Mouse (Mus musculus) neural tube, embryonic 14.5 days (tissue): ENCODE results near the gene Dnajb5. TPM values are rescaled to one million over a fixed set of nuclear protein-coding genes. Genes with fewer than 3 reads are reported as not detected.

ENCODE experiments used
- ATAC-seq: fragments of 200-750 bp; cut with Nextera tagmentation; 2 replicates; pipeline ENCODE4 v1.8.0; 2017; ENCODE audit warnings: low read depth, mild to moderate bottlenecking, moderate TSS enrichment, moderate library complexity
- H3K27ac ChIP-seq: fragments of 300-500 bp; sonication (generic); 2 replicates; pipeline ENCODE4 v1.5.1; 2014; ENCODE audit warnings: low read depth, mild to moderate bottlenecking, control low read depth, low read length, moderate library complexity, mixed read lengths
- H3K27me3 ChIP-seq: fragments of 300-500 bp; sonication (generic); 2 replicates; pipeline ENCODE4 v1.6.1; 2014; ENCODE audit warnings: low read length; ENCODE audit not compliant: control insufficient read depth, insufficient read depth
- H3K36me3 ChIP-seq: fragments of 300-500 bp; sonication (generic); 2 replicates; pipeline ENCODE4 v1.6.1; 2014; ENCODE audit warnings: low read length, mixed read lengths; ENCODE audit not compliant: control insufficient read depth, insufficient read depth
- H3K4me1 ChIP-seq: fragments of 300-500 bp; sonication (generic); 2 replicates; pipeline ENCODE4 v1.6.1; 2014; ENCODE audit warnings: low read length; ENCODE audit not compliant: control insufficient read depth, insufficient read depth
- H3K4me2 ChIP-seq: fragments of 300-500 bp; sonication (generic); 2 replicates; pipeline ENCODE4 v1.6.1; 2014; ENCODE audit warnings: mild to moderate bottlenecking, low read depth, low read length, control low read depth
- H3K4me3 ChIP-seq: fragments of 300-500 bp; sonication (generic); 2 replicates; pipeline ENCODE4 v1.5.1; 2014; ENCODE audit warnings: low read depth, low read length, control low read depth, mixed read lengths
- H3K9ac ChIP-seq: fragments of 300-500 bp; sonication (generic); replicated peaks from 2 replicates; pipeline ENCODE4 v1.6.1; 2014; ENCODE audit warnings: low read depth, mild to moderate bottlenecking, control low read depth, low read length, mixed read lengths
- H3K9me3 ChIP-seq: fragments of 300-500 bp; sonication (generic); 2 replicates; pipeline ENCODE4 v1.6.1; 2016; ENCODE audit warnings: low read length; ENCODE audit not compliant: control insufficient read depth
- WGBS: fragments of 180-500 bp; shearing (Covaris S2); extraction: QIAGEN DNeasy Blood & Tissue Kit; methylation state at CpG from one replicate; pipeline ENCODE4 v1.1.7; 2014; 5-methylcytosine and 5-hydroxymethylcytosine counted together
- polyA plus RNA-seq: library from polyadenylated mRNA; unstranded; fragments of >200 nt; fragmentation: Nextera tagmentation; extraction: Ambion mirVana; gene quantifications from 2 replicates; pipeline ENCODE4 v1.2.1, GENCODE M21; 2014

Gene Dnajb5
- polyA plus RNA-seq, 1 experiment from 2014 or later, result 44.1 TPM

DNA sequence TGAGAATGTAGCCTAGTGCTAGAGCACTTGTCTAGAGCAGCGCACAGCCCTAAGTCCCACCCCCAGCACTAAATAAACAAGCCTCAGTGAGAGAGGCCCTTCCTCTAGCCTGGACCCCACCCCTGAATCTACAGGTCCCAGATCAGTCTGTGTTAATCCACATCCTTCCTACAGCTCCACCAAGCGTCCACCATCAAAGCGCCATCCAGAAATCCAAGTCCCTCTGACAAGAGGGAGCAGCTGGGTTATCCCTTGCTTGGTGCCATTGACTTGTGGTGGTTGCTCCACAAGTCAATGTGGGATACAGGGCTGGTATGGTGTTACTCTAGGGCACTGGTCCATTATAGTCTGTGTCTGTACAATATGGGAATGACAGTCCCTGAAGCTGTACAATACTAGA is 5.6 kb downstream of the Dnajb5 start:
- Histone ChIP-seq H3K4me2 (no peak overlapping the region), H3K27ac (no peak overlapping the region), H3K9ac (no peak overlapping the region), H3K9me3 (no peaks in the 10 kb centered on the region), H3K27me3 (no peaks in the 10 kb centered on the region), H3K4me1 (peaks cover 39% of the 10 kb centered on the region), H3K36me3 (peaks cover 35% of the 10 kb centered on the region), H3K4me3 (no peak overlapping the region)
- 93% methylated on average over 3 of the region's 3 CpGs for WGBS
- ATAC-seq, result no peak

DNA sequence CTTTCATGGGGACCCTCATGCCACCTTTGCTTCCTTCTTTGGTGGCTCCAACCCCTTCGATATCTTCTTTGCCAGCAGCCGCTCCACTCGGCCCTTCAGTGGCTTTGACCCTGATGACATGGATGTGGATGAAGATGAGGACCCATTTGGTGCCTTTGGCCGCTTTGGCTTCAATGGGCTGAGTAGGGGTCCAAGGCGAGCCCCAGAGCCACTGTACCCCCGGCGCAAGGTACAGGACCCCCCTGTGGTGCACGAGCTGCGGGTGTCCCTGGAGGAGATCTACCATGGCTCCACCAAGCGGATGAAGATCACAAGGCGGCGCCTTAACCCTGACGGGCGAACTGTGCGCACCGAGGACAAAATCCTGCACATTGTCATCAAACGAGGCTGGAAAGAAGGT is 7.0 kb downstream of the Dnajb5 start:
- 94% methylated on average over 17 of the region's 17 CpGs for WGBS
- ATAC-seq, result no peak
- Histone ChIP-seq H3K9ac (no peak overlapping the region), H3K4me1 (peaks cover 31% of the 10 kb centered on the region), H3K4me3 (no peak overlapping the region), H3K9me3 (no peaks in the 10 kb centered on the region), H3K36me3 (peaks cover 35% of the 10 kb centered on the region), H3K27me3 (no peaks in the 10 kb centered on the region), H3K4me2 (no peak overlapping the region), H3K27ac (no peak overlapping the region)

DNA sequence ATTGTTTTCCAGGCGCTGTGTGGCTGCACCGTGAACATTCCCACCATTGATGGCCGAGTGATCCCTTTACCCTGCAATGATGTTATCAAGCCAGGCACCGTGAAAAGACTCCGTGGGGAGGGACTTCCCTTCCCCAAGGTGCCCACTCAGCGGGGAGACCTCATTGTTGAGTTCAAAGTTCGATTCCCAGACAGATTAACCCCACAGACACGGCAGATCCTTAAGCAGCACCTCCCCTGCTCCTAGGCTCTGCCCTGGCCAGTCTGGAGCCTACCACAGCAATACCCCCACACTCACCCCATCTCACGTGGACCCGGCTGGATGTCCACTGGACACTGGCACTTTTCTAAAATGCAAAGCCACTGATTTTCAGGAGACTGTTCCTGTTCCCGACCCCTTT is 7.7 kb downstream of the Dnajb5 start:
- no peak for ATAC-seq
- H3K27ac ChIP-seq, result no peak overlapping the region
- H3K4me1 ChIP-seq, result peaks cover 24% of the 10 kb centered on the region
- no peak overlapping the region for H3K4me2 ChIP-seq
- H3K36me3 ChIP-seq, result peaks cover 35% of the 10 kb centered on the region
- no peaks in the 10 kb centered on the region for H3K27me3 ChIP-seq
- H3K9me3 ChIP-seq, result no peaks in the 10 kb centered on the region
- 84% methylated on average over 11 of the region's 11 CpGs for WGBS
- H3K4me3 ChIP-seq, result no peak overlapping the region
- no peak overlapping the region for H3K9ac ChIP-seq

DNA sequence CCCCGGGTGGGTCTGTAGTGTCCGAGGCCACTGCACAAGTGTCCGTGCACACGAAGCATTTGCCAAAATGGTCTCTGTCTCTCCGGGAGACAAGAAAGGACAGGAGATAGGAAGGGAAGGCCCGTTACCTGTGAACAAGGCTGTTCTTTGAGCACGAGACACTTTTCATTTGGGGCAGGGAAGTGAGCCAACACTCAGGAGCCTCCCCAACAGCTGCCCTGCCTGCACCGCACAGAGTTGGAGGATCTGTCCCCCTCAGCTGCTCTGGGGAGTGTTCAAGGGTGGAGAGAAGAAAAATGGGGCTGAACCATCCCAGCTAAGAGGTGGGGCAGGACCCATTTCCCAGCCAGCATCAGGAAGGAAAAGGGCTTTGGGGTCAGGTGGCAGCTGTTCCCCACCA is 8.4 kb downstream of the Dnajb5 start:
- H3K36me3 ChIP-seq, result peaks cover 34% of the 10 kb centered on the region
- no peak overlapping the region for H3K27ac ChIP-seq
- H3K9ac ChIP-seq, result no peak overlapping the region
- no peak for ATAC-seq
- no peaks in the 10 kb centered on the region for H3K9me3 ChIP-seq
- no peak overlapping the region for H3K4me3 ChIP-seq
- H3K27me3 ChIP-seq, result no peaks in the 10 kb centered on the region
- 91% methylated on average over 8 of the region's 8 CpGs for WGBS
- H3K4me2 ChIP-seq, result no peak overlapping the region
- peaks cover 17% of the 10 kb centered on the region for H3K4me1 ChIP-seq

DNA sequence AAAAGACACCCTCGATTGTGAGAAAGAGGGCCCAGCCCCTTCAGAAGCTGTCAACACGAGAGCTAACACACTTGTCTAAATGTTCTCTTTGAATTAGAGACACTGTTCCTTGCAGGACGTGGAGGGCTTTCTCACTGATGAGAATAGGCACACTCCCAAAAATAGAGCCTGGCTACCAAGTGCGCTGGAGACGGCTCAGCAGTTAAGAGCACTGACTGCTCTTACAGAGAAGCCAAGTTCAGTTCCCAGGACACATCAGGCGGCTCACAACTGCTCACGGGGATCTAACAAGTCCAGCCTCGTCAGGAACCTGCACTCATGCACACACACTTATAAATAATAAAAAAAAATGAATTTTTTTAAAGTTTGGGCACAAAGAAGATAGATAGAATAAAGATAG is 9.3 kb downstream of the Dnajb5 start:
- Histone ChIP-seq H3K9ac (no peak overlapping the region), H3K27ac (no peak overlapping the region), H3K4me2 (no peak overlapping the region), H3K36me3 (peaks cover 31% of the 10 kb centered on the region), H3K4me1 (peaks cover 8% of the 10 kb centered on the region), H3K27me3 (no peaks in the 10 kb centered on the region), H3K4me3 (no peak overlapping the region), H3K9me3 (no peaks in the 10 kb centered on the region)
- ATAC-seq, result no peak
- 77% methylated on average over 8 of the region's 8 CpGs for WGBS

DNA sequence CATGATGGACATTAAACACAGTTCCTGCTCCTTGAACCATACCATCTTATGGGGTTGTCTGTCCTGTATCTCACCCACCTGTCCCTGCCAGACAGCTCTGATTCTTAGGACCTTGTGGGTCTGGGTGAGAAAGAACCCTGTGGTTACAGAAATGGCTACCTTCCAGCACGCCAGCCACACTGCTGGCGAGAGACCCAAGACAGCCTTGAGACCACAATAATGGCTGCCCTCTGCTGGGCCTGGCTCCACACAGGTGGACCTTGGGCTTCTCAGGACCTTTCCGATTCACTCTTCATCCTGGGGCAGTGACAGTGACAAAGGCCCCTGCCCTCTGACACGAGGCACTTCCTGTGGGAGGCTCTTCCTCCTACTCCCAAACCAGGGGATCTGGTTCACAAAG is 9.8 kb downstream of the Dnajb5 start:
- WGBS, result 72% methylated on average over 4 of the region's 4 CpGs
- Histone ChIP-seq H3K27ac (no peak overlapping the region), H3K4me1 (peaks cover 7% of the 10 kb centered on the region; the same call in 1 of the 2 replicates), H3K4me3 (no peak overlapping the region), H3K9me3 (no peaks in the 10 kb centered on the region), H3K27me3 (no peaks in the 10 kb centered on the region), H3K9ac (no peak overlapping the region), H3K4me2 (no peak overlapping the region), H3K36me3 (peaks cover 31% of the 10 kb centered on the region)
- ATAC-seq, result peak; percentile 21; the same call in 1 of the 2 replicates

DNA sequence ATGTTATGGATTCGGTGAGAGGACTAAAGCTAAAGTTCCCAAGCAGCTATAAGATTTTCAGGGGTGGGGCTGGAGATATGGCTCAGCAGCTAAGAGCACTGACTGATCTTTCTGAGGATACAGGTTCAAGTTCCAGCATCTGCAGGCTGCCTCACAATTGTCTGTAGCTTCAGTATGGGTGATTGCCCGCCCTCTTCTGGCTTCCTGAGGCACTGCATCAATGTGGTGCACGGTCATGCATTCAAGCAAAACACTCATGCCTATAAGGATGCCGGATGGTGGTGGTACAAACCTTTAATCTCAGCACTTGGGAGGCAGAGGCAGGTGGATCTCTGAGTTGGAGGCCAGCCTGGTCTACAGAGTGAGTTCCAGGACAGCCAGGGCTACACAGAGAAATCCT is 12.0 kb downstream of the Dnajb5 start:
- no peak overlapping the region for H3K27ac ChIP-seq
- no peak overlapping the region for H3K4me3 ChIP-seq
- H3K9ac ChIP-seq, result no peak overlapping the region
- ATAC-seq, result no peak
- no peaks in the 10 kb centered on the region for H3K9me3 ChIP-seq
- H3K4me2 ChIP-seq, result no peak overlapping the region
- H3K4me1 ChIP-seq, result no peaks in the 10 kb centered on the region
- H3K27me3 ChIP-seq, result no peaks in the 10 kb centered on the region
- H3K36me3 ChIP-seq, result peaks cover 16% of the 10 kb centered on the region
- 30% methylated on average over 4 of the region's 4 CpGs for WGBS

DNA sequence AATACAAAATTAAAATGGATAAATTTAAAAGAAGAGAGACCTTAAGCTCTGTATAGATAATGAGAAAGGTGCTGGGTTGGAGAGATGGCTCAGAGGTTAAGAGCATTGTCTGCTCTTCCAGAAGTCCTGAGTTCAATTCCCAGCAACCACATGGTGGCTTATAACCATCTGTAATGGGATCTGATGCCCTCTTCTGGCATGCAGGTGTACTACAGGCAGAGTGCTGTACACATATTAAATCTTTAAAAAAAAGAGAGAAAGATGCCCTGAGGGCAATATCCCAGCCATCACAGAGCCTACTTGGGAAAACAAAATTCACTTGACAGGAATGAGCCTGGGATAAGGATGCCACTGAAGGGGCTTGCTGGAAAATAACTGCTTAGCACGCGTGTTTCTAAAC is 13.9 kb downstream of the Dnajb5 start:
- ATAC-seq, result no peak
- 92% methylated on average over 2 of the region's 2 CpGs for WGBS
- Histone ChIP-seq H3K4me1 (no peaks in the 10 kb centered on the region), H3K27ac (no peak overlapping the region), H3K9ac (no peak overlapping the region), H3K4me3 (no peak overlapping the region), H3K27me3 (no peaks in the 10 kb centered on the region), H3K9me3 (no peaks in the 10 kb centered on the region), H3K4me2 (no peak overlapping the region), H3K36me3 (no peaks in the 10 kb centered on the region)

DNA sequence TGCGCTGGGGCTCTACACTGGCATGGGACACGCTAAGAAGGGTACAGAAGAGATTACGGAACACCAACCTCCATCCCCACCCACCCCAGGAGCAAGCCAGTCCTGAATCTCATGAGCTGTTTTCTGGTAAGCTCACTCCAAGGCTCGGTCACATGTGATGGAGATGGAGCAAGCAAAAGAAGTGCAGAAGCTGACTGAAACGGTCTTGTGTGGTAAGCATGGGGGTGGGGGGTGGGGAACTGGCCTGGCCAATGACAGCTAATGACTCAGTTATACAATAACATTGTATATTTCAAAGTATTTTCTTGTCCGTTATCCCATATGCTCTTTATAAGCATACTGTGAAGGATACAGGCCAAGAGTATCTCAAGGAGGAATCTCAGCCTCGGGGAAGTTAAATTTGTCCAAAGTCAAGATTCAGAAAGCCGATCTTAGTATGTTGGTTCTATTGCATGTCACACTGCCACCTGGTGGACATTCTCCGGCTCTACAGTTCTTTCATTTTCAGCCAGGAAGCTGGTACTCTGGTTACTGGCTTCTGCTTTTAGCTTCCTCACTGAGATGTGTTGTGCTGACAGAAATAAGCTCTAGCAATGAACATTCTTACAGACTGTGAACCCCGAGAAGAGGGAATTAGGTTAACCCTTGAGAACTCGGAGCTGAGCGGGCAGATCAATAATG is 15.6 kb downstream of the Dnajb5 start:
- Histone ChIP-seq H3K4me1 (no peaks in the 10 kb centered on the region), H3K4me3 (no peak overlapping the region), H3K27ac (no peak overlapping the region), H3K9me3 (no peaks in the 10 kb centered on the region), H3K36me3 (no peaks in the 10 kb centered on the region), H3K4me2 (0 out of 2 replicates have a peak overlapping the region, but pooled peaks have one; percentile 7), H3K27me3 (no peaks in the 10 kb centered on the region), H3K9ac (no peak overlapping the region)
- 17% methylated on average over 12 of the region's 12 CpGs for WGBS
- ATAC-seq, result peak; percentile 57
